Mouse (Mus musculus) monocyte, adult 2 months (primary cell): ENCODE data around the gene Vmn1r93.
"Not testable (repeated sequence)": the region's sequence is repeated elsewhere in the genome, so short reads cannot be mapped to it uniquely, and the experiment has no call there.

Experiments
- DNase-seq, 2 experiments: peaks; one replicate each; pipeline ENCODE4 v3.0.0; 2022; ENCODE audit warnings: low spot score in 2 of 2, low read depth in 1 of 2

Gene Vmn1r93

GRCm38 (mm10) chr7:20138988-20139387 is at the start of gene Vmn1r93:
Gene Vmn1r93, minus strand, starts transcription at chr7:20139088.
- not testable (repeated sequence) for DNase-seq

- not testable (repeated sequence) for DNase-seq
Measured at GRCm38 (mm10) chr7:20168277-20168676, 29.4 kb upstream of the Vmn1r93 start, which contains the start of gene Vmn1r94. Gene Vmn1r94, minus strand, starts transcription at chr7:20168377.

- DNase-seq: not testable (repeated sequence)
Measured at GRCm38 (mm10) chr7:20122479-20122878, 16.4 kb downstream of the Vmn1r93 start, which contains the start of gene Gm16442. Gene Gm16442, minus strand, starts transcription at chr7:20122579.

GRCm38 (mm10) chr7:20099380-20099779 is 39.5 kb downstream of the Vmn1r93 start, which contains the start of gene Vmn1r91:
Gene Vmn1r91, plus strand, starts transcription at chr7:20099680.
- DNase-seq: not testable (repeated sequence)
